ENCODE assay signal across 22 mouse cellular contexts in the genomic region with DNA sequence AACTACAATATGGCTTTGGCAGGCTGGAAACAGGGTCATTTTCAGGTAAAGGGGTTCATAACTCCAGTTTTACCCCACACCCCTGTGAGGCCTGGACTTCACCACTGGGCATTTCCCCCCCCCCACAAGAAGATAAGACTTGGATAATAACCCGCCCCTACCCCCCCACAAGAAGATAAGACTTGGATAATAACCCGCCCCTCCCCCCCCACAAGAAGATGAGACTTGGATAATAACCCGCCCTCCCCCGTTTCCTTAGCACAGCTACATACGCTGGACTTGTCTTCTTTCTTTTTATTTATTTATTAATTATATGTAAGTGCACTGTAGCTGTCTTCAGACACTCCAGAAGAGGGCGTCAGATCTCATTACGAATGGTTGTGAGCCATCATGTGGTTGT. TPM values are rescaled to one million over a fixed set of nuclear protein-coding genes. Genes with fewer than 3 reads are reported as not detected.
DNase-seq lines count a peak whose midpoint lies in the region; ATAC-seq lines count a peak whose summit lies in the region.
"Had no signal": no experiment of that assay in that cellular context is flagged by ENCODE, and none has a peak within 500 bp of the region (broad histone marks: within the 10 kb centered on the region; RNA-seq: fewer than 3 reads in every experiment).

No protein-coding gene starts in this region.

- H3K4me3 ChIP-seq in heart, embryonic 12.5 days: no peak overlapping the region
- H3K4me3 ChIP-seq: forebrain, embryonic 10.5 days; gastrocnemius, adult 2 months; heart, adult 2 months; intestine, embryonic 15.5 days; liver, embryonic 12.5 days; midbrain, embryonic 12.5 days; neural tube, embryonic 12.5 days had no signal

- no peak for DNase-seq in heart, adult 11 months
- DNase-seq in CD4-positive helper T cell, adult 2 months (ENCODE audit: low read depth, low spot score): peak; percentile 51
- DNase-seq in R1 (ENCODE audit: low read depth, low spot score) (peak; percentile 68), MN1 (ENCODE audit: low spot score) (no peak)
- peak; percentile 61 for DNase-seq in retina, adult 2 months (ENCODE audit: low read depth, low spot score)
- no peak for DNase-seq in adrenal gland, adult 2 months
- DNase-seq: cerebellum, adult 11 months; gastrocnemius, adult 2 months; heart, adult 2 months; kidney, postnatal 10 days; layer of hippocampus, adult 9-11 months; lung, postnatal 14 days; spleen, adult 18-20 months had no signal

- H3K9ac ChIP-seq in heart, embryonic 12.5 days: no peak overlapping the region
- H3K9ac ChIP-seq: intestine, embryonic 15.5 days; liver, embryonic 12.5 days; midbrain, embryonic 12.5 days; neural tube, embryonic 12.5 days had no signal

- no peak overlapping the region for H3K4me2 ChIP-seq in heart, embryonic 12.5 days
- H3K4me2 ChIP-seq: intestine, embryonic 15.5 days; liver, embryonic 12.5 days; midbrain, embryonic 12.5 days; neural tube, embryonic 12.5 days had no signal

- peak; percentile 73; the same call in 1 of the 2 replicates for ATAC-seq in heart, embryonic 12.5 days (ENCODE audit: insufficient number of reproducible peaks, low FRiP score)
- ATAC-seq: intestine, embryonic 15.5 days; liver, embryonic 12.5 days had no signal

- H3K36me3 ChIP-seq in heart, embryonic 12.5 days: no peaks in the 10 kb centered on the region
- H3K36me3 ChIP-seq: intestine, embryonic 15.5 days; liver, embryonic 12.5 days had no signal

- 81% methylated on average over 7 of the region's 7 CpGs for WGBS in heart, embryonic 12.5 days

- 0 out of 2 replicates have a peak, but pooled peaks cover 8% of the 10 kb centered on the region for H3K9me3 ChIP-seq in heart, embryonic 12.5 days (replicated peaks)
- H3K9me3 ChIP-seq: intestine, embryonic 15.5 days; liver, embryonic 12.5 days had no signal

- peaks cover 19% of the 10 kb centered on the region for H3K27me3 ChIP-seq in heart, embryonic 12.5 days (replicated peaks)

- no peak overlapping the region for H3K27ac ChIP-seq in heart, embryonic 12.5 days (ENCODE audit: poor library complexity, severe bottlenecking)
- H3K27ac ChIP-seq: forebrain, embryonic 10.5 days; gastrocnemius, adult 2 months; heart, adult 2 months; intestine, embryonic 15.5 days; liver, embryonic 12.5 days; midbrain, embryonic 12.5 days; neural tube, embryonic 12.5 days had no signal

- H3K4me1 ChIP-seq in heart, embryonic 12.5 days (replicated peaks): peaks cover 4% of the 10 kb centered on the region; the same call in 1 of the 2 replicates
- H3K4me1 ChIP-seq: midbrain, embryonic 12.5 days; neural tube, embryonic 12.5 days had no signal

RNA-seq across cellular contexts. Expression of a gene that starts 10.9 kb away (rescaled TPM):
- polyA plus RNA-seq in heart, embryonic 12.5 days (2016; fragmentation: Nextera tagmentation; extraction: Ambion mirVana): 3.8 and 4.5 TPM in 2 replicates
- under 1 TPM; 0.12 to 0.21 TPM for total RNA-seq in adrenal gland, adult 2 months (2021)
- 0.27 and 0.73 TPM in 2 replicates for polyA plus RNA-seq in adrenal gland, adult 2 months (2012; rRNA removed)

RNA-seq across cellular contexts. Expression of a gene that starts 13.8 kb away (rescaled TPM):
- polyA plus RNA-seq in heart, embryonic 12.5 days (2016; fragmentation: Nextera tagmentation; extraction: Ambion mirVana): 221 and 227 TPM in 2 replicates
- total RNA-seq in adrenal gland, adult 2 months (2021): 100 to 1,000 TPM; 165 to 171 TPM
- 161 and 235 TPM in 2 replicates for polyA plus RNA-seq in adrenal gland, adult 2 months (2012; rRNA removed)

RNA-seq across cellular contexts. Expression of a gene that starts 26.5 kb away (rescaled TPM):
- not detected in 2 replicates for polyA plus RNA-seq in heart, embryonic 12.5 days (2016; fragmentation: Nextera tagmentation; extraction: Ambion mirVana)
- total RNA-seq in adrenal gland, adult 2 months (2021): not detected
- not detected in 2 replicates for polyA plus RNA-seq in adrenal gland, adult 2 months (2012; rRNA removed)
- total RNA-seq: adrenal gland, postnatal 4 days; gastrocnemius, adult 2 months; heart, adult 2 months; heart, postnatal 25 days; left cerebral cortex, postnatal 36 days had no signal
- polyA plus RNA-seq: forebrain, embryonic 10.5 days; intestine, embryonic 15.5 days; liver, embryonic 12.5 days; midbrain, embryonic 12.5 days; neural tube, embryonic 12.5 days had no signal

RNA-seq across cellular contexts. Expression of a gene that starts 36.1 kb away (rescaled TPM):
- 27.9 and 28.4 TPM in 2 replicates for polyA plus RNA-seq in heart, embryonic 12.5 days (2016; fragmentation: Nextera tagmentation; extraction: Ambion mirVana)
- 10 to 100 TPM; 18.4 to 18.9 TPM for total RNA-seq in adrenal gland, adult 2 months (2021)
- 34.1 and 39.9 TPM in 2 replicates for polyA plus RNA-seq in adrenal gland, adult 2 months (2012; rRNA removed)

RNA-seq across cellular contexts. Expression of a gene that starts 40.3 kb away (rescaled TPM):
- not detected in 2 replicates for polyA plus RNA-seq in heart, embryonic 12.5 days (2016; fragmentation: Nextera tagmentation; extraction: Ambion mirVana)
- 1 to 10 TPM; 1.1 to 3.2 TPM for total RNA-seq in adrenal gland, adult 2 months (2021)
- polyA plus RNA-seq in adrenal gland, adult 2 months (2012; rRNA removed): 1.9 and 6.1 TPM in 2 replicates
- polyA plus RNA-seq: liver, embryonic 12.5 days had no signal

Comparison
In these comparisons a context has a peak if more than half of its experiments do, and no peak if none do; other contexts are left out.
1. DNase-seq: peak in CD4-positive helper T cell, adult 2 months (single experiment), R1 (single experiment) and retina, adult 2 months (single experiment); none in heart, adult 11 months (single experiment), MN1 (single experiment) and adrenal gland, adult 2 months (single experiment).